Mouse (Mus musculus): ENCODE data around the gene Sco1.

Sco1 gene

GRCm38 (mm10) chr11:67043007-67043406, 9.5 kb upstream of the Sco1 start:
- DNase-seq (ENCODE audit: low spot score), result no peak

- DNase-seq (ENCODE audit: low spot score), result no peak
Observed at GRCm38 (mm10) chr11:67044959-67045358, 7.5 kb upstream of the Sco1 start.

DNA sequence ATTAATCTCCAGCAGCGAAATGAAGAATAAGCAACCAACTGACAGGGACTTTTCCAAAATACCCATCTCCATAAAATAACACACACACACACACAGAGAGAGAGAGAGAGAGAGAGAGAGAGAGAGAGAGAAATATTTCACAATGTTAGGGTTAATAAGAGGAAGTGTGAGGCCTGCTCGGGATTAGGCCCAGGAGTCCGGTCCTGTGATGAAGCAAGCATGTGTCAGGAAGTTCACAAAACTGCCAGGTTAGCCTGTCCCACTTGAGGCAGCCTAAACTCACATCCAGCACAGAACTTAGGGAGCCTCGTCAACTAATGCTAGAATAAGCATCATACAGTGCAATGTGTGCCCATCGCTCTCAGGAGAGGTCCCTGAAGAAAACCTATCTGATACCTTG, 5.3 kb upstream of the Sco1 start:
- no peak for DNase-seq (ENCODE audit: low spot score)

GRCm38 (mm10) chr11:67048496-67048895, 4.0 kb upstream of the Sco1 start:
- DNase-seq (ENCODE audit: low spot score), result no peak

DNA sequence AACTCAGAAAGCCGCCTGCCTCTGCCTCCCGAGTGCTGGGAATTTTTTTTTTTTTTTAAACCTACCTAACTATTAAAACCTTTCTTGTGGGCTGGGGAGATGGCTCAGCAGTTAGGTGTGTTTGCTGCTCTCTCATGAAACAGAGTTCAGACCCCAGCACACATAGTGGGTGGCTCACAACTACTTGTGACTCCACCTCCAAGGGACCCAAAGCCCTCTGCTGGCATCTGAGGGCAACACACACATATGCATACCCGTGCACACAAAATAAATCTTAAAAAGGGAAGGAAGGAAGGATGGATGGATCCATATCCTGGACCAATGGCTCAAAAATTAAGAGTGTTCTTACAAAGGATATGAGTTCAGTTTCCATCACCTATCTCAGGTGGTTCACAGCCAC, 3.2 kb upstream of the Sco1 start:
- DNase-seq (ENCODE audit: low spot score), result no peak

- DNase-seq (ENCODE audit: low spot score), result no peak
Observed at GRCm38 (mm10) chr11:67051676-67052320, 672 bp upstream of the Sco1 start.

DNA sequence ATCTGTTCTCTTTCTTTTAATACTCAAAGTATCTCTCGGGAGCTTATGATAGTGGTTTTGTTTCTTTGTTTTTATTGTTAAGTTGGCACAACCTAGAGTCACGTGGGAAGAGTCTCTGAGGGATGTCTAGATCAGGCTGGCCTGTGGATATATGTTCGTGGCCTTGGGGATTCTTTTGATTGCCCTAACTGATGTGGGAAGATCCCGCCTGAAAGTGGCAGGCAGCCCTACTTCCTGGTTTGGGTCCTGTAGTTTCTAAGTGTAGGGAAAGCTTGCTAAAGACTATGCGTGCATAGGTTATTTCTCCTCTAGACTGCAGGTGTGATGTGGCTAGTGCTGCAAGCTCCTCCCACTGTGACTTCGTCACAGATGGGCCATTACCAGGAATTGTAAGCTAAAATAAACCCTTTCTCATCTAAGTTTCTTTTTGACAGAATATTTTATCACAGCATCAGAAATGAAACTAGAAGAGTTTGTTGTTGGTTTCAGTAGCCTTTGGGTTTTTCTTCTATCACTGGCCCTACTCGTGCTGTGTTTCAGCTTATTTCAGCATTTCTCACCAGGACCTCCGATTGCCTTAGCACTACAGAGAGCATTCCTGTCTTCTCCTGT, 2.4 kb downstream of the Sco1 start:
- DNase-seq (ENCODE audit: low spot score), result no peak

DNA sequence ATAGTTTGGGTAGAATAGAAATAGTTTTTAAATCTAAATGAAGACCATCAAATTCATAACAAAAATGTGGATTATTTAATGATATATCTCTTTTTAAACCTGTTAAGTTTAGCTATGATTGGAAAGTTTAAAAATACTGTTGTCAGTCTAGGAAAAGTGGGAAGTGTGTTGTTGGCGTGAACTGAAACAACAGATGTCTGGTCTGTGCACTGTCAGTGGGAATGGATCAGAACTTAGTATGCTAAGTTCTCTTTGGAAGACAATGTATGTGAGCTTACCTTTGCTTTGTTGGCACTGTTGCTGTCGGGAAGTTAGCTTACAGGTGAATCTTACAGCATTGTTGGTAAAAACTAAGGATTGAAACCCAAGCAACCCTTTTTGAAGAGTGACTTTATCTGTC, 8.8 kb downstream of the Sco1 start:
- DNase-seq (ENCODE audit: low spot score), result no peak

GRCm38 (mm10) chr11:67062726-67063125, 10.3 kb downstream of the Sco1 start:
- DNase-seq (ENCODE audit: low spot score), result no peak

GRCm38 (mm10) chr11:67067741-67068140, 15.3 kb downstream of the Sco1 start:
- no peak for DNase-seq (ENCODE audit: low spot score)

DNA sequence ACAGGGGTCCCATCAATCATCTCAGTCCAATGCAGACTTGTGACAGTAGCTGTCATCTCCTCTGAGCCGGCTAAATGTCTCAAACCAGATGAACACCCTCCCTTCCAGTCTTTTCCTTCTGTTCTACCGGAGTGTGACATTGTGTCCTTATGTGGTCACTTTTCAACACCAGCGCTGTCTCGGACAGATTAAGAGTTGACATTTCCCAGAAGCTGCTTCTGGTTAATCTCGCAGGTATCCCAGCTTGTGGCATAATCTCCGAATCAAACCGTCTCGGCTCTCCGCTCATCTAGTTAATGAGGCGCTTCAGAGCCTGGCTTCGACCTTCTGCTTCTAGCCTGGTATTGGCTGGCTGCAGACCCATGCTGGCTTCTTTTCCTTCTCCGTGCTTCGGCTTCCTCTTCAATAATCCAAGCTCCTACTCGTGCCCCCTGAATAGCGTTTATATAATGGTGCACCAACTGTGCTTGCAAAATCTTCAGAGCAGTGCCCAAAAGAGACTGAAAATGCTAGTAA, 20.2 kb downstream of the Sco1 start:
- DNase-seq (ENCODE audit: low spot score), result no peak

- DNase-seq (ENCODE audit: low spot score), result no peak
Observed at GRCm38 (mm10) chr11:67075036-67075435, 22.6 kb downstream of the Sco1 start.

- DNase-seq (ENCODE audit: low spot score), result no peak
Observed at GRCm38 (mm10) chr11:67076781-67077180, 24.3 kb downstream of the Sco1 start.

- DNase-seq (ENCODE audit: low spot score), result no peak
Observed at GRCm38 (mm10) chr11:67077435-67077834, 25.0 kb downstream of the Sco1 start.

DNA sequence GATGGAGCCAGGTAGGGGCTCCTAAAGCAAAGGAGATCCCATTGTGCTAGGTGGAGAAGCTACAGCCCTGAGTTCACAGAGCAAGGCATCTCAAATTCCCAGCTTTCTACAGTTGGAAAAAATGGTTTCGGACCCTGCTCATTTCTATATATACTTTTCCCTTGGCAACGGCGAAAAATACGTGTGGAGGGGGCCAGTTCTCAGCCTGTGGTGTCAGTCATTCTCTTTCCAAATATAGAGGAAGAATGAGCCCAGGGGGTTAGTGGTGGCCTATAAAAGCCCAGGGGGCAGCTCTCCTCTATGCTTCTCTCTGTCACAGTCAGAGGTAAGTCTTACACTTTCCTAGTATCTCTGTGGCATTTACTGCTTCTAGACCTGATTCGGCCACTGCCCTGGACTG, 25.5 kb downstream of the Sco1 start, which contains the start of gene Myh3:
Gene Myh3 (plus strand): TSS at position 301 of the 400 bp plus-strand sequence.
- no peak for DNase-seq (ENCODE audit: low spot score)

- DNase-seq (ENCODE audit: low spot score), result no peak
Observed at GRCm38 (mm10) chr11:67078888-67079287, 26.4 kb downstream of the Sco1 start.

DNA sequence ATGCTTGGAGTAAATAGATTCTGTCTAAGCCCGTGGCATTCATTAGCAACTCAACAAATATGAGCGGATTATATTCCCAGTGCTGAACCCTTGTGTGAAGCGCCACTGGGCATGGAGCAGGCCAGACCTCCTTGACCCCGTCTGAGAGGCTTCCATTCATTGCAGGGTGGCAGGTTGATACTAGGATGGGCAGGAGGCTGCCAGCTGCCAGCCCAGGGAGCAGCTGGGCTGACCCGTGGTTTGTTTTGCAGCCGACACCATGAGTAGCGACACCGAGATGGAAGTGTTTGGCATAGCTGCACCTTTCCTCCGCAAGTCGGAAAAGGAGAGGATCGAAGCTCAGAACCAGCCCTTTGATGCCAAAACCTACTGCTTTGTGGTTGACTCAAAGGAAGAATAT, 27.3 kb downstream of the Sco1 start:
- no peak for DNase-seq (ENCODE audit: low spot score)

DNA sequence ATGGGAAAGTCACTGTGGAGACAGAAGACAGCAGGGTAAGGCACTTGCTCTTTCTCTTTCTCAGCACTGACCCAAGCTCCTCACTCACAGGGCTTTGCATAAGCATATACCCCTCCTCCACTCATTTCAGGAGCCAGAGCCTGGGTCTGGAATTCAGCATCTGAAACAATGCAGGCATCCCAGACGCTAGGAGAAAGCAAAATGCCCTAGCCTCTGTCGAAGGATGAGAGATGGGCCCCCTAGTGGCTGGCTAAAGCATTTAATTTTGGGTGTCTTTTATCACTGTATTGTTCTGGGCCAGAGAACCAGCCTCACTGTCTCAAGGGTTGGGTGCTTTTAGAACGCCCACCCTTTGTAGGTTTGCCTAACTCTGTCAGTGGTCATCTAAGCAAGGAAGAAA, 27.7 kb downstream of the Sco1 start:
- peak; percentile 50 for DNase-seq (ENCODE audit: low spot score)

GRCm38 (mm10) chr11:67081125-67081649, 28.7 kb downstream of the Sco1 start:
- no peak for DNase-seq (ENCODE audit: low spot score)

GRCm38 (mm10) chr11:67082188-67082587, 29.7 kb downstream of the Sco1 start:
- no peak for DNase-seq (ENCODE audit: low spot score)

GRCm38 (mm10) chr11:67082793-67083192, 30.3 kb downstream of the Sco1 start:
- DNase-seq (ENCODE audit: low spot score), result no peak

GRCm38 (mm10) chr11:67083239-67083638, 30.8 kb downstream of the Sco1 start:
- no peak for DNase-seq (ENCODE audit: low spot score)

DNA sequence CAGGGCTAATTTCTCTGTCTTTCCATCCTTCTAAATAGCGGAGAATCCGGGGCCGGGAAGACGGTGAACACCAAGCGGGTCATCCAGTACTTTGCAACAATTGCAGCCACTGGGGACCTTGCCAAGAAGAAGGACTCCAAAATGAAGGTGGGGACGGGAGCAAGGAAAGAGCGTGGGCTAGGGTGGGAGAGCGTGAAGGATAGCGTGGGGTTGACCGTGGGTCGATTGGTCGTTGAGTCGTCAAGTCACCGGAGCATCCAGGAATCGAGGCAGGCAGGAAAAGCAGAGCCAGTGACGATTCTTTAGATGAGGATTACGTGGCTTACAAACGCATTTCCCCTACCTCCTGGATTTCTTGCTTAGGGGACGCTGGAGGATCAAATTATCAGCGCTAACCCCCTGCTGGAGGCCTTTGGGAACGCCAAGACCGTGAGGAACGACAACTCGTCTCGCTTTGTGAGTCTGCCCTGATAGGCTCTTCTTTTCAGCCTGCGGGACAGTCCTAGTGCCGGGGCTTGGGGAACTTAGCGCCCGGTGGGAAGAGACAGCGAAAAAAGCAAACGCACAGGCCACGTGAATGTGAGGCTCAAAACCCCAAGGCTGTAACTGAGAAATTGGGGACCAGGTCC, 31.4 kb downstream of the Sco1 start:
- no peak for DNase-seq (ENCODE audit: low spot score)

All from ovary, postnatal 14 days (tissue).